Mouse (Mus musculus): ENCODE measurements at regions not wholly inside any gene's neighbourhood (a gene's known extent, or its start where the extent isn't known, plus 50 kb on each side); places are given as distances from the start of the nearest gene placed in this dataset.

GRCm38 (mm10) chr5:101222390-101222789 is 376.9 kb downstream of the Gpat3 start:
- Histone ChIP-seq H3K27ac (ENCODE audit: insufficient read depth, low read depth, low read length) (no peak overlapping the region), H3K36me3 (ENCODE audit: control insufficient read depth, insufficient read depth, low read length) (no peaks in the 10 kb centered on the region), H3K4me1 (ENCODE audit: control insufficient read depth, insufficient read depth, insufficient read length, low read length) (no peaks in the 10 kb centered on the region), H3K27me3 (ENCODE audit: control insufficient read depth, insufficient read depth, low read length) (no peaks in the 10 kb centered on the region), H3K4me3 (ENCODE audit: low read depth, low read length) (no peak overlapping the region)
- no peak for TF ChIP-seq POLR2A (IDR thresholded peaks at IDR 0.05; ENCODE audit: low read depth, low read length)
- no peak for TF ChIP-seq CTCF (IDR thresholded peaks at IDR 0.05; ENCODE audit: extremely low read depth, insufficient read length, insufficient replicate concordance, low read depth, low read length)
- WGBS = 81% methylated on average over 10 of the region's 10 CpGs

- Histone ChIP-seq H3K27ac (ENCODE audit: insufficient read depth, low read depth, low read length) (no peak overlapping the region), H3K4me3 (ENCODE audit: low read depth, low read length) (no peak overlapping the region), H3K36me3 (ENCODE audit: control insufficient read depth, insufficient read depth, low read length) (no peaks in the 10 kb centered on the region), H3K4me1 (ENCODE audit: control insufficient read depth, insufficient read depth, insufficient read length, low read length) (no peaks in the 10 kb centered on the region), H3K27me3 (ENCODE audit: control insufficient read depth, insufficient read depth, low read length) (no peaks in the 10 kb centered on the region)
- TF ChIP-seq CTCF (IDR thresholded peaks at IDR 0.05; ENCODE audit: extremely low read depth, insufficient read length, insufficient replicate concordance, low read depth, low read length) (no peak), POLR2A (IDR thresholded peaks at IDR 0.05; ENCODE audit: low read depth, low read length) (no peak)
- 86% methylated on average over 3 of the region's 3 CpGs for WGBS
These were observed 372.6 kb downstream of the Gpat3 start for GRCm38 (mm10) chr5:101218082-101218481.

- Histone ChIP-seq H3K27ac (ENCODE audit: insufficient read depth, low read depth, low read length) (no peak overlapping the region), H3K4me3 (ENCODE audit: low read depth, low read length) (no peak overlapping the region), H3K27me3 (ENCODE audit: control insufficient read depth, insufficient read depth, low read length) (no peaks in the 10 kb centered on the region), H3K36me3 (ENCODE audit: control insufficient read depth, insufficient read depth, low read length) (no peaks in the 10 kb centered on the region), H3K4me1 (ENCODE audit: control insufficient read depth, insufficient read depth, insufficient read length, low read length) (no peaks in the 10 kb centered on the region)
- TF ChIP-seq CTCF (IDR thresholded peaks at IDR 0.05; ENCODE audit: extremely low read depth, insufficient read length, insufficient replicate concordance, low read depth, low read length) (no peak), POLR2A (IDR thresholded peaks at IDR 0.05; ENCODE audit: low read depth, low read length) (no peak)
- WGBS = 78% methylated on average over 10 of the region's 10 CpGs
These were observed 371.5 kb downstream of the Gpat3 start for GRCm38 (mm10) chr5:101216837-101217571.

- Histone ChIP-seq H3K27ac (ENCODE audit: insufficient read depth, low read depth, low read length) (no peak overlapping the region), H3K27me3 (ENCODE audit: control insufficient read depth, insufficient read depth, low read length) (no peaks in the 10 kb centered on the region), H3K4me3 (ENCODE audit: low read depth, low read length) (no peak overlapping the region), H3K4me1 (ENCODE audit: control insufficient read depth, insufficient read depth, insufficient read length, low read length) (no peaks in the 10 kb centered on the region), H3K36me3 (ENCODE audit: control insufficient read depth, insufficient read depth, low read length) (no peaks in the 10 kb centered on the region)
- WGBS = 88% methylated on average over 4 of the region's 4 CpGs
- no peak for TF ChIP-seq CTCF (IDR thresholded peaks at IDR 0.05; ENCODE audit: extremely low read depth, insufficient read length, insufficient replicate concordance, low read depth, low read length)
- TF ChIP-seq POLR2A (IDR thresholded peaks at IDR 0.05; ENCODE audit: low read depth, low read length) = no peak
These were observed 366.5 kb downstream of the Gpat3 start for GRCm38 (mm10) chr5:101211974-101212373.

GRCm38 (mm10) chr5:101208150-101208549 is 362.6 kb downstream of the Gpat3 start:
- WGBS = 77% methylated on average over 5 of the region's 5 CpGs
- no peaks in the 10 kb centered on the region for H3K27me3 ChIP-seq (ENCODE audit: control insufficient read depth, insufficient read depth, low read length)
- TF ChIP-seq CTCF (IDR thresholded peaks at IDR 0.05; ENCODE audit: extremely low read depth, insufficient read length, insufficient replicate concordance, low read depth, low read length) = no peak
- no peak for TF ChIP-seq POLR2A (IDR thresholded peaks at IDR 0.05; ENCODE audit: low read depth, low read length)

GRCm38 (mm10) chr5:101195501-101195900 is 350.0 kb downstream of the Gpat3 start:
- H3K4me3 ChIP-seq (ENCODE audit: low read depth, low read length) = no peak overlapping the region
- H3K27ac ChIP-seq (ENCODE audit: insufficient read depth, low read depth, low read length) = no peak overlapping the region
- TF ChIP-seq POLR2A (IDR thresholded peaks at IDR 0.05; ENCODE audit: low read depth, low read length) = no peak
- H3K4me1 ChIP-seq (ENCODE audit: control insufficient read depth, insufficient read depth, insufficient read length, low read length) = no peaks in the 10 kb centered on the region
- 79% methylated on average over 4 of the region's 4 CpGs for WGBS
- H3K36me3 ChIP-seq (ENCODE audit: control insufficient read depth, insufficient read depth, low read length) = no peaks in the 10 kb centered on the region
- H3K27me3 ChIP-seq (ENCODE audit: control insufficient read depth, insufficient read depth, low read length) = no peaks in the 10 kb centered on the region

More at GRCm38 (mm10) chr5:101208150-101208549, 362.6 kb downstream of the Gpat3 start:
- Histone ChIP-seq H3K27ac (ENCODE audit: insufficient read depth, low read depth, low read length) (no peak overlapping the region), H3K36me3 (ENCODE audit: control insufficient read depth, insufficient read depth, low read length) (no peaks in the 10 kb centered on the region), H3K4me3 (ENCODE audit: low read depth, low read length) (no peak overlapping the region), H3K4me1 (ENCODE audit: control insufficient read depth, insufficient read depth, insufficient read length, low read length) (no peaks in the 10 kb centered on the region)

GRCm38 (mm10) chr5:101190976-101191375 is 345.5 kb downstream of the Gpat3 start:
- no peaks in the 10 kb centered on the region for H3K4me1 ChIP-seq (ENCODE audit: control insufficient read depth, insufficient read depth, insufficient read length, low read length)
- TF ChIP-seq POLR2A (IDR thresholded peaks at IDR 0.05; ENCODE audit: low read depth, low read length) = no peak
- no peak for TF ChIP-seq CTCF (IDR thresholded peaks at IDR 0.05; ENCODE audit: extremely low read depth, insufficient read length, insufficient replicate concordance, low read depth, low read length)
- no peaks in the 10 kb centered on the region for H3K36me3 ChIP-seq (ENCODE audit: control insufficient read depth, insufficient read depth, low read length)
- H3K27me3 ChIP-seq (ENCODE audit: control insufficient read depth, insufficient read depth, low read length) = no peaks in the 10 kb centered on the region
- H3K27ac ChIP-seq (ENCODE audit: insufficient read depth, low read depth, low read length) = no peak overlapping the region
- 89% methylated on average over 2 of the region's 2 CpGs for WGBS
- no peak overlapping the region for H3K4me3 ChIP-seq (ENCODE audit: low read depth, low read length)
